ENCODE assay signal across 21 mouse cellular contexts in genomic region chr6:142932582-142932981, GRCm38 (mm10). TPM values are rescaled to one million over a fixed set of nuclear protein-coding genes. Genes with fewer than 3 reads are reported as not detected.
DNase-seq lines count a peak whose midpoint lies in the region; ATAC-seq and TF ChIP-seq lines count a peak whose summit lies in the region.
"Had no signal": no experiment of that assay in that cellular context is flagged by ENCODE, and none has a peak within 500 bp of the region (broad histone marks: within the 10 kb centered on the region; RNA-seq: fewer than 3 reads in every experiment).

No protein-coding gene starts in this region.

- H3K27me3 ChIP-seq in heart, embryonic 16.5 days (ENCODE audit: control insufficient read depth, insufficient read depth, low read length) = no peaks in the 10 kb centered on the region
- H3K27me3 ChIP-seq in kidney, postnatal 0 days (ENCODE audit: insufficient read depth, low read length) = no peaks in the 10 kb centered on the region
- no peaks in the 10 kb centered on the region for H3K27me3 ChIP-seq in kidney, adult 2 months (replicated peaks; ENCODE audit: control insufficient read depth, insufficient read depth, low read length)
- H3K27me3 ChIP-seq: embryonic facial prominence, embryonic 12.5 days; forebrain, embryonic 13.5 days; liver, embryonic 13.5 days had no signal

- no peaks in the 10 kb centered on the region for H3K4me1 ChIP-seq in heart, embryonic 16.5 days (ENCODE audit: control insufficient read depth, insufficient read depth, low read length)
- no peaks in the 10 kb centered on the region for H3K4me1 ChIP-seq in kidney, postnatal 0 days (replicated peaks; ENCODE audit: insufficient read depth, low read length)
- H3K4me1 ChIP-seq in kidney, adult 2 months (ENCODE audit: control insufficient read depth, insufficient read depth, low read length) = no peaks in the 10 kb centered on the region
- H3K4me1 ChIP-seq: liver, embryonic 13.5 days; midbrain, embryonic 10.5 days had no signal

- H3K4me3 ChIP-seq in heart, embryonic 16.5 days (ENCODE audit: low read length) = no peak overlapping the region
- H3K4me3 ChIP-seq in kidney, postnatal 0 days (replicated peaks; ENCODE audit: low read depth, low read length) = no peak overlapping the region
- no peak overlapping the region for H3K4me3 ChIP-seq in kidney, adult 2 months (ENCODE audit: insufficient read depth, low read depth, low read length)
- H3K4me3 ChIP-seq: embryonic facial prominence, embryonic 12.5 days; erythroblast, embryonic 14.5 days; forebrain, embryonic 13.5 days; liver, embryonic 13.5 days; midbrain, embryonic 10.5 days had no signal

- ATAC-seq in heart, embryonic 16.5 days (replicated peaks; ENCODE audit: extremely low read depth, insufficient read depth, low FRiP score) = no peak
- no peak for ATAC-seq in kidney, postnatal 0 days (replicated peaks; ENCODE audit: low FRiP score, low read depth)
- ATAC-seq: forebrain, embryonic 13.5 days; hindbrain, embryonic 16.5 days had no signal

- no peak overlapping the region for H3K9ac ChIP-seq in heart, embryonic 16.5 days (ENCODE audit: low read length)
- H3K9ac ChIP-seq in kidney, postnatal 0 days (ENCODE audit: low read depth, low read length) = no peak overlapping the region
- H3K9ac ChIP-seq: embryonic facial prominence, embryonic 12.5 days; forebrain, embryonic 13.5 days; liver, embryonic 13.5 days; lung, embryonic 14.5 days had no signal

- no peaks in the 10 kb centered on the region for H3K36me3 ChIP-seq in heart, embryonic 16.5 days (ENCODE audit: control insufficient read depth, insufficient read depth)
- no peaks in the 10 kb centered on the region for H3K36me3 ChIP-seq in kidney, postnatal 0 days (ENCODE audit: insufficient read depth, low read length)
- no peaks in the 10 kb centered on the region for H3K36me3 ChIP-seq in kidney, adult 2 months (ENCODE audit: control insufficient read depth, insufficient read depth, low read length)
- H3K36me3 ChIP-seq: embryonic facial prominence, embryonic 12.5 days; G1E; liver, embryonic 13.5 days; midbrain, embryonic 10.5 days had no signal

- no peak for DNase-seq in heart, adult 18-20 months
- no peak for DNase-seq in kidney, postnatal 0 days (ENCODE audit: low spot score)
- no peak for DNase-seq in kidney, adult 2 months
- DNase-seq in CD4-positive, CD25-positive, alpha-beta regulatory T cell, adult 2 months (ENCODE audit: low read depth, low spot score) = peak; percentile 38
- DNase-seq in T-cell, adult 2 months (ENCODE audit: low spot score) = peak; percentile 58
- DNase-seq in spleen, adult 18-20 months = no peak
- DNase-seq: adrenal gland, postnatal 25 days; cerebellum, adult 11 months; cerebellum, postnatal 10 days; kidney, adult 9 months; liver, embryonic 13.5 days had no signal

- no peaks in the 10 kb centered on the region for H3K9me3 ChIP-seq in heart, embryonic 16.5 days (replicated peaks; ENCODE audit: control insufficient read depth, low read length)
- H3K9me3 ChIP-seq in kidney, postnatal 0 days (replicated peaks; ENCODE audit: low read length) = no peaks in the 10 kb centered on the region
- H3K9me3 ChIP-seq: embryonic facial prominence, embryonic 12.5 days; forebrain, embryonic 13.5 days; G1E; liver, embryonic 13.5 days; midbrain, embryonic 10.5 days had no signal

- H3K27ac ChIP-seq in heart, embryonic 16.5 days (ENCODE audit: low read length) = peak overlapping the region; percentile 61
- peak overlapping the region; percentile 65 for H3K27ac ChIP-seq in kidney, postnatal 0 days
- H3K27ac ChIP-seq in kidney, adult 2 months (ENCODE audit: insufficient read depth, low read depth, low read length) = no peak overlapping the region
- H3K27ac ChIP-seq: embryonic facial prominence, embryonic 12.5 days; forebrain, embryonic 13.5 days; liver, embryonic 13.5 days; macrophage; midbrain, embryonic 10.5 days had no signal

- no peak for TF ChIP-seq CTCF in kidney, postnatal 0 days (IDR thresholded peaks at IDR 0.05; ENCODE audit: low read depth)
- no peak for TF ChIP-seq CTCF in kidney, adult 2 months (conservative IDR thresholded peaks at IDR 0.05; ENCODE audit: insufficient read depth, insufficient read length, low read depth, low read length)

- TF ChIP-seq POLR2A in kidney, adult 2 months (IDR thresholded peaks at IDR 0.05; ENCODE audit: low read depth, low read length) = no peak

- no peak overlapping the region for H3K4me2 ChIP-seq in heart, embryonic 16.5 days (ENCODE audit: low read depth, low read length)
- no peak overlapping the region for H3K4me2 ChIP-seq in kidney, postnatal 0 days (ENCODE audit: low read length)
- H3K4me2 ChIP-seq: embryonic facial prominence, embryonic 12.5 days; forebrain, embryonic 13.5 days; liver, embryonic 13.5 days; lung, embryonic 14.5 days had no signal

- 51% methylated on average over 6 of the region's 6 CpGs for WGBS in heart, embryonic 16.5 days
- 68% methylated on average over 6 of the region's 6 CpGs for WGBS in kidney, postnatal 0 days
- 73% methylated on average over 6 of the region's 6 CpGs for WGBS in kidney, adult 2 months

RNA-seq across cellular contexts. Expression of gene St8sia1, which starts 31.7 kb away (rescaled TPM):
- 0.99 and 2.0 TPM in 2 replicates for polyA plus RNA-seq in heart, embryonic 16.5 days (2015; fragmentation: Nextera tagmentation; extraction: Ambion mirVana)
- total RNA-seq in heart, adult 18-20 months (2021) = under 1 TPM; 0.10 to 0.57 TPM
- 2.3 and 2.4 TPM in 2 replicates for polyA plus RNA-seq in kidney, postnatal 0 days (2015; fragmentation: Nextera tagmentation; extraction: Ambion mirVana)
- 13.2 and 14.3 TPM in 2 replicates for polyA plus RNA-seq in kidney, adult 2 months (2012; rRNA removed)
- total RNA-seq: granulocyte monocyte progenitor cell, adult 5-6 weeks had no signal
- polyA plus RNA-seq: erythroblast, embryonic 14.5 days; G1E had no signal

Comparison
In these comparisons a context has a peak if more than half of its experiments do, and no peak if none do; other contexts are left out.
1. DNase-seq: peak in CD4-positive, CD25-positive, alpha-beta regulatory T cell, adult 2 months (single experiment) and T-cell, adult 2 months (single experiment); none in heart, adult 18-20 months (0 of 2), kidney, postnatal 0 days (single experiment), kidney, adult 2 months (single experiment) and spleen, adult 18-20 months (0 of 2).